Mouse (Mus musculus) heart, adult 2 months (tissue): ENCODE results near the gene Vps33b.

Experiments
- EP300 ChIP-seq: fragments of 200-500 bp; IDR thresholded peaks from 2 replicates; pipeline ENCODE4 v1.6.1; 2011; ENCODE audit warnings: low read depth, low read length, control low read depth; ENCODE audit not compliant: insufficient read depth
- POLR2A ChIP-seq: fragments of 200-500 bp; IDR thresholded peaks from 2 replicates; pipeline ENCODE4 v1.6.1; 2011; ENCODE audit warnings: mild to moderate bottlenecking, low read depth, low read length, control low read depth; ENCODE audit not compliant: insufficient read depth

DNA sequence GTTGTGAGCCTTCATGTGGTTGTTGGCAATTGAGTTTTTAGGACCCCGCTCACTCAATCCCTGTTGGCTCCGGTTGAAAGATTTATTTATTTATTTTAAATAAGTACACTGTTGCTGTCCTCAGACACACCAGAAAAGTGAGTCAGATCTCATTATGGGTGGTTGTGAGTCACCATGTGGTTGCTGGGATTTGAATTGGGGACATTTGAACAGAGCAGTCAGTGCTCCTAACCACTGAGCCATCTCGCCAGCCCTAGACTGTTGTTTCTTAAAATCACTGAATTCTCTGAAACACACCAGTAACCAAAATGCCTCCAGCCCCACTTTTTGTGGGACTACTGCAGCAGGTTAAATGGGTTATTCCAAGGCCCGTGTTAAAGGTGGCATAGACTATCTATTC is 29.3 kb downstream of the Vps33b start:
- TF ChIP-seq POLR2A (no peak), EP300 (no peak)
